Mouse (Mus musculus): Measurements from ENCODE around the gene G6pc3. TPM values are rescaled to one million over a fixed set of nuclear protein-coding genes. Genes with fewer than 3 reads are reported as not detected.

G6pc3 gene
- polyA plus RNA-seq, 1 experiment from 2014 or later = 37.4 TPM

DNA sequence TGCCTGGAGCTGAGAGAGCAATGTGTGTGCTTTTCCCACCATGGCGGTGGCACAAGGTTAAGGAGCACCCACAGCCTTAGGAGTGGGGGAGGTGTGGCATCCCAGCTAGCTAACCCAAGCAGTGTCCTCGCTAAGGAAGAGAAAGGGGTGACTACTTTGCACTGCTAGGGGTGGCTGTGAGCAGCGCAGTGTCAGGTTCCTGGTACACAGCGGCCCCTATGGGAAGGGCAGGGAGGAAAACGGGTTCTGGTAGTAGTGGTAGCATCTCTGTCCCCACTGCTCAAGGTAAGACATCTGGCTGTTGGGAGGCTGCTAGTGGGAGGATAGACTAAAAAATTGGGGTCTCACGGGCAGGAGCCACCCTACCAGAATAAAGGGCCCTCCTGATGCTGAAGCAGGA lies 8.8 kb downstream of the G6pc3 start:
- H3K4me3 ChIP-seq (ENCODE audit: low read depth, low read length) = no peak overlapping the region
- H3K4me2 ChIP-seq (ENCODE audit: low read length) = no peak overlapping the region
- H3K27me3 ChIP-seq (replicated peaks; ENCODE audit: control insufficient read depth, insufficient read depth, low read length) = no peaks in the 10 kb centered on the region
- no peak overlapping the region for H3K9ac ChIP-seq (ENCODE audit: low read length)
- ATAC-seq (replicated peaks; ENCODE audit: low FRiP score, low TSS enrichment, low read depth) = no peak
- H3K9me3 ChIP-seq (ENCODE audit: control insufficient read depth, low read length) = no peaks in the 10 kb centered on the region
- WGBS = 61% methylated on average over 6 of the region's 6 CpGs
- H3K36me3 ChIP-seq (ENCODE audit: control insufficient read depth, insufficient read depth, low read length) = peaks cover 94% of the 10 kb centered on the region
- H3K4me1 ChIP-seq (replicated peaks; ENCODE audit: control insufficient read depth, insufficient read depth, low read length) = no peaks in the 10 kb centered on the region
- no peak overlapping the region for H3K27ac ChIP-seq (ENCODE audit: low read depth)
- DNase-seq (ENCODE audit: low spot score) = no peak

- WGBS = 29% methylated on average over 9 of the region's 9 CpGs
- Histone ChIP-seq H3K36me3 (ENCODE audit: control insufficient read depth, insufficient read depth, low read length) (peaks cover 95% of the 10 kb centered on the region), H3K27me3 (replicated peaks; ENCODE audit: control insufficient read depth, insufficient read depth, low read length) (no peaks in the 10 kb centered on the region), H3K4me1 (replicated peaks; ENCODE audit: control insufficient read depth, insufficient read depth, low read length) (no peaks in the 10 kb centered on the region), H3K9me3 (ENCODE audit: control insufficient read depth, low read length) (no peaks in the 10 kb centered on the region), H3K4me2 (ENCODE audit: low read length) (no peak overlapping the region), H3K4me3 (ENCODE audit: low read depth, low read length) (no peak overlapping the region), H3K27ac (ENCODE audit: low read depth) (no peak overlapping the region), H3K9ac (ENCODE audit: low read length) (no peak overlapping the region)
- ATAC-seq (replicated peaks; ENCODE audit: low FRiP score, low TSS enrichment, low read depth) (no peak), DNase-seq (ENCODE audit: low spot score) (no peak)
Observed at GRCm38 (mm10) chr11:102199856-102200255, 10.4 kb downstream of the G6pc3 start.

- ATAC-seq (replicated peaks; ENCODE audit: low FRiP score, low TSS enrichment, low read depth) = no peak
- 76% methylated on average over 12 of the region's 12 CpGs for WGBS
- Histone ChIP-seq H3K4me1 (replicated peaks; ENCODE audit: control insufficient read depth, insufficient read depth, low read length) (no peaks in the 10 kb centered on the region), H3K9ac (ENCODE audit: low read length) (no peak overlapping the region), H3K4me2 (ENCODE audit: low read length) (no peak overlapping the region), H3K9me3 (ENCODE audit: control insufficient read depth, low read length) (no peaks in the 10 kb centered on the region), H3K27me3 (replicated peaks; ENCODE audit: control insufficient read depth, insufficient read depth, low read length) (no peaks in the 10 kb centered on the region), H3K4me3 (ENCODE audit: low read depth, low read length) (no peak overlapping the region), H3K27ac (ENCODE audit: low read depth) (no peak overlapping the region), H3K36me3 (ENCODE audit: control insufficient read depth, insufficient read depth, low read length) (peaks cover 95% of the 10 kb centered on the region)
- no peak for DNase-seq (ENCODE audit: low spot score)
Observed at GRCm38 (mm10) chr11:102201408-102201821, 12.0 kb downstream of the G6pc3 start.

- Histone ChIP-seq H3K27me3 (replicated peaks; ENCODE audit: control insufficient read depth, insufficient read depth, low read length) (no peaks in the 10 kb centered on the region), H3K27ac (ENCODE audit: low read depth) (no peak overlapping the region), H3K4me3 (ENCODE audit: low read depth, low read length) (no peak overlapping the region), H3K4me2 (ENCODE audit: low read length) (no peak overlapping the region), H3K9me3 (ENCODE audit: control insufficient read depth, low read length) (no peaks in the 10 kb centered on the region), H3K4me1 (replicated peaks; ENCODE audit: control insufficient read depth, insufficient read depth, low read length) (peaks cover 38% of the 10 kb centered on the region), H3K36me3 (ENCODE audit: control insufficient read depth, insufficient read depth, low read length) (peaks cover 54% of the 10 kb centered on the region), H3K9ac (ENCODE audit: low read length) (no peak overlapping the region)
- ATAC-seq (replicated peaks; ENCODE audit: low FRiP score, low TSS enrichment, low read depth) (no peak), DNase-seq (ENCODE audit: low spot score) (no peak)
- WGBS = 71% methylated on average over 28 of the region's 30 CpGs
Observed at GRCm38 (mm10) chr11:102206481-102206880, 17.1 kb downstream of the G6pc3 start.

GRCm38 (mm10) chr11:102207825-102208777 lies 18.7 kb downstream of the G6pc3 start:
- no peaks in the 10 kb centered on the region for H3K27me3 ChIP-seq (replicated peaks; ENCODE audit: control insufficient read depth, insufficient read depth, low read length)

GRCm38 (mm10) chr11:102208846-102209245 lies 19.4 kb downstream of the G6pc3 start:
- H3K27me3 ChIP-seq (replicated peaks; ENCODE audit: control insufficient read depth, insufficient read depth, low read length) = no peaks in the 10 kb centered on the region
- DNase-seq (ENCODE audit: low spot score) (no peak), ATAC-seq (replicated peaks; ENCODE audit: low FRiP score, low TSS enrichment, low read depth) (no peak)
- peaks cover 55% of the 10 kb centered on the region for H3K4me1 ChIP-seq (replicated peaks; ENCODE audit: control insufficient read depth, insufficient read depth, low read length)
- 42% methylated on average over 4 of the region's 4 CpGs for WGBS
- no peak overlapping the region for H3K9ac ChIP-seq (ENCODE audit: low read length)
- H3K36me3 ChIP-seq (ENCODE audit: control insufficient read depth, insufficient read depth, low read length) = peaks cover 37% of the 10 kb centered on the region
- no peaks in the 10 kb centered on the region for H3K9me3 ChIP-seq (ENCODE audit: control insufficient read depth, low read length)
- no peak overlapping the region for H3K4me2 ChIP-seq (ENCODE audit: low read length)
- H3K4me3 ChIP-seq (ENCODE audit: low read depth, low read length) = no peak overlapping the region
- no peak overlapping the region; the same call in 1 of the 2 replicates for H3K27ac ChIP-seq (ENCODE audit: low read depth)

More at GRCm38 (mm10) chr11:102207825-102208777, 18.7 kb downstream of the G6pc3 start:
- Histone ChIP-seq H3K27ac (ENCODE audit: low read depth) (peak overlapping the region; percentile 54), H3K4me1 (replicated peaks; ENCODE audit: control insufficient read depth, insufficient read depth, low read length) (peaks cover 49% of the 10 kb centered on the region), H3K4me3 (ENCODE audit: low read depth, low read length) (no peak overlapping the region), H3K9ac (ENCODE audit: low read length) (no peak overlapping the region), H3K36me3 (ENCODE audit: control insufficient read depth, insufficient read depth, low read length) (peaks cover 43% of the 10 kb centered on the region), H3K9me3 (ENCODE audit: control insufficient read depth, low read length) (no peaks in the 10 kb centered on the region), H3K4me2 (ENCODE audit: low read length) (peak overlapping the region; percentile 20)
- DNase-seq (ENCODE audit: low spot score) (no peak), ATAC-seq (replicated peaks; ENCODE audit: low FRiP score, low TSS enrichment, low read depth) (no peak)
- 41% methylated on average over 11 of the region's 11 CpGs for WGBS

DNA sequence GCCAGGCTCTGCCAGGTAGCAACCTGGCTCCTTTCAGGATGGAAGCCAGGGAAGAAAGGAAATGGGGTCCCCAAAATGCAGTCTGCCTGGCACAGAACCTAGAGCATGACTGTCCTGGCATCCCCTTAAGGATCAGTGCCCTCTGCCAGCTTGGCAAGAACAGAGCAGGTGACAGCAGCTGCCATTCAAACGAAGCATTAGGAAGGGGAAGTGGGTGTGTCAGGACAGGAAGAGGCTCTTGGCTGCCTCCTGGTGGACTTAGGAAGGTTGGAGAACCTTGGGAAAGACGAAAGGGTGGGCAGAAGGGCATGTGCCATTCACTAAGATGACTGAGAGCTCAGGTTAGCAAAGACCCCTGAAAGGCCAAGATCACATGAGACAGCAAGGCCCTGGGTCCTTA lies 20.3 kb downstream of the G6pc3 start:
- Histone ChIP-seq H3K9me3 (ENCODE audit: control insufficient read depth, low read length) (no peaks in the 10 kb centered on the region), H3K4me2 (ENCODE audit: low read length) (no peak overlapping the region), H3K4me1 (replicated peaks; ENCODE audit: control insufficient read depth, insufficient read depth, low read length) (peaks cover 64% of the 10 kb centered on the region), H3K9ac (ENCODE audit: low read length) (no peak overlapping the region), H3K27ac (ENCODE audit: low read depth) (no peak overlapping the region), H3K36me3 (ENCODE audit: control insufficient read depth, insufficient read depth, low read length) (peaks cover 28% of the 10 kb centered on the region), H3K4me3 (ENCODE audit: low read depth, low read length) (no peak overlapping the region), H3K27me3 (replicated peaks; ENCODE audit: control insufficient read depth, insufficient read depth, low read length) (no peaks in the 10 kb centered on the region)
- ATAC-seq (replicated peaks; ENCODE audit: low FRiP score, low TSS enrichment, low read depth) = no peak
- DNase-seq (ENCODE audit: low spot score) = no peak
- WGBS = 33% methylated on average over 2 of the region's 2 CpGs

GRCm38 (mm10) chr11:102210185-102210584 lies 20.8 kb downstream of the G6pc3 start:
- WGBS = 75% methylated on average over 3 of the region's 3 CpGs
- Histone ChIP-seq H3K4me2 (ENCODE audit: low read length) (no peak overlapping the region), H3K4me1 (replicated peaks; ENCODE audit: control insufficient read depth, insufficient read depth, low read length) (peaks cover 68% of the 10 kb centered on the region), H3K36me3 (ENCODE audit: control insufficient read depth, insufficient read depth, low read length) (peaks cover 25% of the 10 kb centered on the region), H3K9ac (ENCODE audit: low read length) (no peak overlapping the region), H3K9me3 (ENCODE audit: control insufficient read depth, low read length) (no peaks in the 10 kb centered on the region), H3K27me3 (replicated peaks; ENCODE audit: control insufficient read depth, insufficient read depth, low read length) (no peaks in the 10 kb centered on the region), H3K4me3 (ENCODE audit: low read depth, low read length) (no peak overlapping the region), H3K27ac (ENCODE audit: low read depth) (no peak overlapping the region)
- DNase-seq (ENCODE audit: low spot score) = no peak
- no peak for ATAC-seq (replicated peaks; ENCODE audit: low FRiP score, low TSS enrichment, low read depth)

DNA sequence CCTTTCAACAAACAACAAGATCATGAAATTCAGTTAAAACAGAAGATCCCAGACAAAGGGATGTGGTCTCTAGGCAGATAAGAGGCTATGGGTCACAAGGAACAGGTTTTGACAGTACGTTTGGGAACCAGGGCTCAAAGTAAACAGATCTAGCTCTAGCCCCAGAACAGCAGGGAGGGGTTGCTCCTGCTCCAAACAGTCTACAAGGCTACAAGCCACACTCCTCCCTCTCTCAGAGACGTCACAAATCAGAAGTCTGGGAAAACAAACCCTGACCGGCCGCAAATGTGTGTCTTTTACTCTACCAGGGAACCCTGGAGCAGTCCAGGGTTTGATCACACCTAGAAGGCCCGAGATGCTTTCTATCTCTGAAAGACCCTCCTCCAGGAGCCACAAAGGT lies 21.6 kb downstream of the G6pc3 start:
- Histone ChIP-seq H3K36me3 (ENCODE audit: control insufficient read depth, insufficient read depth, low read length) (peaks cover 17% of the 10 kb centered on the region), H3K4me3 (ENCODE audit: low read depth, low read length) (no peak overlapping the region), H3K9me3 (ENCODE audit: control insufficient read depth, low read length) (no peaks in the 10 kb centered on the region), H3K4me1 (replicated peaks; ENCODE audit: control insufficient read depth, insufficient read depth, low read length) (peaks cover 76% of the 10 kb centered on the region), H3K9ac (ENCODE audit: low read length) (no peak overlapping the region), H3K27me3 (replicated peaks; ENCODE audit: control insufficient read depth, insufficient read depth, low read length) (no peaks in the 10 kb centered on the region), H3K27ac (ENCODE audit: low read depth) (no peak overlapping the region), H3K4me2 (ENCODE audit: low read length) (no peak overlapping the region)
- 27% methylated on average over 5 of the region's 5 CpGs for WGBS
- DNase-seq (ENCODE audit: low spot score) (no peak), ATAC-seq (replicated peaks; ENCODE audit: low FRiP score, low TSS enrichment, low read depth) (no peak)
